Mouse (Mus musculus): ENCODE measurements at regions not wholly inside any gene's neighbourhood (a gene's known extent, or its start where the extent isn't known, plus 50 kb on each side); places are given as distances from the start of the nearest gene placed in this dataset.

GRCm38 (mm10) chr19:59742946-59743345 is 200.5 kb downstream of the Rab11fip2 start:
- no peaks in the 10 kb centered on the region for H3K4me1 ChIP-seq (ENCODE audit: control insufficient read depth, insufficient read depth, low read length)
- no peaks in the 10 kb centered on the region for H3K27me3 ChIP-seq (ENCODE audit: control insufficient read depth, insufficient read depth, low read length)
- no peaks in the 10 kb centered on the region for H3K36me3 ChIP-seq (ENCODE audit: control insufficient read depth, insufficient read depth, low read length)
- no peak overlapping the region for H3K27ac ChIP-seq (ENCODE audit: low read length)
- H3K4me2 ChIP-seq (ENCODE audit: low read depth, low read length): no peak overlapping the region
- ATAC-seq (ENCODE audit: insufficient read depth, low FRiP score): no peak
- 28% methylated on average over 3 of the region's 3 CpGs for WGBS
- H3K9me3 ChIP-seq (replicated peaks; ENCODE audit: control insufficient read depth, low read length): no peaks in the 10 kb centered on the region
- H3K9ac ChIP-seq (ENCODE audit: low read length): no peak overlapping the region
- no peak overlapping the region for H3K4me3 ChIP-seq (replicated peaks; ENCODE audit: low read length)

- Histone ChIP-seq H3K4me1 (ENCODE audit: control insufficient read depth, insufficient read depth, low read length) (no peaks in the 10 kb centered on the region), H3K9me3 (replicated peaks; ENCODE audit: control insufficient read depth, low read length) (no peaks in the 10 kb centered on the region), H3K9ac (ENCODE audit: low read length) (no peak overlapping the region), H3K36me3 (ENCODE audit: control insufficient read depth, insufficient read depth, low read length) (no peaks in the 10 kb centered on the region), H3K27ac (ENCODE audit: low read length) (no peak overlapping the region), H3K4me3 (replicated peaks; ENCODE audit: low read length) (no peak overlapping the region), H3K27me3 (ENCODE audit: control insufficient read depth, insufficient read depth, low read length) (no peaks in the 10 kb centered on the region), H3K4me2 (ENCODE audit: low read depth, low read length) (no peak overlapping the region)
- WGBS: 62% methylated on average over 3 of the region's 3 CpGs
- no peak for ATAC-seq (ENCODE audit: insufficient read depth, low FRiP score)
These were observed 182.2 kb downstream of the Rab11fip2 start for GRCm38 (mm10) chr19:59761218-59761617.

GRCm38 (mm10) chr19:59784401-59785046 is 158.9 kb downstream of the Rab11fip2 start:
- no peak for ATAC-seq (ENCODE audit: insufficient read depth, low FRiP score)
- Histone ChIP-seq H3K4me2 (ENCODE audit: low read depth, low read length) (no peak overlapping the region), H3K4me3 (replicated peaks; ENCODE audit: low read length) (no peak overlapping the region), H3K27ac (ENCODE audit: low read length) (no peak overlapping the region), H3K9me3 (replicated peaks; ENCODE audit: control insufficient read depth, low read length) (no peaks in the 10 kb centered on the region), H3K36me3 (ENCODE audit: control insufficient read depth, insufficient read depth, low read length) (no peaks in the 10 kb centered on the region), H3K27me3 (ENCODE audit: control insufficient read depth, insufficient read depth, low read length) (no peaks in the 10 kb centered on the region), H3K4me1 (ENCODE audit: control insufficient read depth, insufficient read depth, low read length) (no peaks in the 10 kb centered on the region), H3K9ac (ENCODE audit: low read length) (no peak overlapping the region)
- WGBS: 81% methylated on average over 9 of the region's 9 CpGs

GRCm38 (mm10) chr19:59831304-59831703 is 112.2 kb downstream of the Rab11fip2 start:
- H3K9me3 ChIP-seq (replicated peaks; ENCODE audit: control insufficient read depth, low read length): no peaks in the 10 kb centered on the region
- no peaks in the 10 kb centered on the region for H3K36me3 ChIP-seq (ENCODE audit: control insufficient read depth, insufficient read depth, low read length)
- H3K4me1 ChIP-seq (ENCODE audit: control insufficient read depth, insufficient read depth, low read length): no peaks in the 10 kb centered on the region
- ATAC-seq (ENCODE audit: insufficient read depth, low FRiP score): no peak
- H3K4me2 ChIP-seq (ENCODE audit: low read depth, low read length): no peak overlapping the region
- no peaks in the 10 kb centered on the region for H3K27me3 ChIP-seq (ENCODE audit: control insufficient read depth, insufficient read depth, low read length)
- H3K9ac ChIP-seq (ENCODE audit: low read length): no peak overlapping the region
- no peak overlapping the region for H3K27ac ChIP-seq (ENCODE audit: low read length)
- H3K4me3 ChIP-seq (replicated peaks; ENCODE audit: low read length): no peak overlapping the region
- WGBS: 68% methylated on average over 4 of the region's 4 CpGs

GRCm38 (mm10) chr19:59837138-59837537 is 106.3 kb downstream of the Rab11fip2 start:
- Histone ChIP-seq H3K4me2 (ENCODE audit: low read depth, low read length) (no peak overlapping the region), H3K4me3 (replicated peaks; ENCODE audit: low read length) (no peak overlapping the region), H3K36me3 (ENCODE audit: control insufficient read depth, insufficient read depth, low read length) (no peaks in the 10 kb centered on the region), H3K27me3 (ENCODE audit: control insufficient read depth, insufficient read depth, low read length) (no peaks in the 10 kb centered on the region), H3K9me3 (replicated peaks; ENCODE audit: control insufficient read depth, low read length) (no peaks in the 10 kb centered on the region), H3K4me1 (ENCODE audit: control insufficient read depth, insufficient read depth, low read length) (no peaks in the 10 kb centered on the region), H3K27ac (ENCODE audit: low read length) (no peak overlapping the region), H3K9ac (ENCODE audit: low read length) (no peak overlapping the region)
- WGBS: 79% methylated on average over 4 of the region's 4 CpGs
- no peak for ATAC-seq (ENCODE audit: insufficient read depth, low FRiP score)

- Histone ChIP-seq H3K4me1 (ENCODE audit: control insufficient read depth, insufficient read depth, low read length) (no peaks in the 10 kb centered on the region), H3K4me3 (replicated peaks; ENCODE audit: low read length) (no peak overlapping the region), H3K4me2 (ENCODE audit: low read depth, low read length) (no peak overlapping the region), H3K36me3 (ENCODE audit: control insufficient read depth, insufficient read depth, low read length) (no peaks in the 10 kb centered on the region), H3K27ac (ENCODE audit: low read length) (no peak overlapping the region), H3K9me3 (replicated peaks; ENCODE audit: control insufficient read depth, low read length) (no peaks in the 10 kb centered on the region), H3K9ac (ENCODE audit: low read length) (no peak overlapping the region), H3K27me3 (ENCODE audit: control insufficient read depth, insufficient read depth, low read length) (no peaks in the 10 kb centered on the region)
- no peak for ATAC-seq (ENCODE audit: insufficient read depth, low FRiP score)
- WGBS: 40% methylated on average over 6 of the region's 6 CpGs
These were observed 105.8 kb downstream of the Rab11fip2 start for GRCm38 (mm10) chr19:59837628-59838027.

GRCm38 (mm10) chr19:59844270-59844669 is 99.2 kb downstream of the Rab11fip2 start:
- no peak overlapping the region for H3K9ac ChIP-seq (ENCODE audit: low read length)
- WGBS: 60% methylated on average over 3 of the region's 3 CpGs
- ATAC-seq (ENCODE audit: insufficient read depth, low FRiP score): peak; percentile 82

GRCm38 (mm10) chr19:59846807-59847206 is 96.6 kb downstream of the Rab11fip2 start:
- Histone ChIP-seq H3K4me2 (ENCODE audit: low read depth, low read length) (no peak overlapping the region), H3K4me1 (ENCODE audit: control insufficient read depth, insufficient read depth, low read length) (no peaks in the 10 kb centered on the region), H3K27ac (ENCODE audit: low read length) (no peak overlapping the region), H3K4me3 (replicated peaks; ENCODE audit: low read length) (no peak overlapping the region), H3K9me3 (replicated peaks; ENCODE audit: control insufficient read depth, low read length) (no peaks in the 10 kb centered on the region), H3K27me3 (ENCODE audit: control insufficient read depth, insufficient read depth, low read length) (no peaks in the 10 kb centered on the region), H3K9ac (ENCODE audit: low read length) (no peak overlapping the region), H3K36me3 (ENCODE audit: control insufficient read depth, insufficient read depth, low read length) (no peaks in the 10 kb centered on the region)
- ATAC-seq (ENCODE audit: insufficient read depth, low FRiP score): no peak
- WGBS: 76% methylated on average over 1 of the region's 1 CpGs

More at GRCm38 (mm10) chr19:59844270-59844669, 99.2 kb downstream of the Rab11fip2 start:
- Histone ChIP-seq H3K36me3 (ENCODE audit: control insufficient read depth, insufficient read depth, low read length) (no peaks in the 10 kb centered on the region), H3K9me3 (replicated peaks; ENCODE audit: control insufficient read depth, low read length) (no peaks in the 10 kb centered on the region), H3K4me1 (ENCODE audit: control insufficient read depth, insufficient read depth, low read length) (no peaks in the 10 kb centered on the region), H3K4me3 (replicated peaks; ENCODE audit: low read length) (no peak overlapping the region), H3K4me2 (ENCODE audit: low read depth, low read length) (no peak overlapping the region), H3K27ac (ENCODE audit: low read length) (no peak overlapping the region), H3K27me3 (ENCODE audit: control insufficient read depth, insufficient read depth, low read length) (no peaks in the 10 kb centered on the region)

- Histone ChIP-seq H3K4me1 (ENCODE audit: control insufficient read depth, insufficient read depth, low read length) (no peaks in the 10 kb centered on the region), H3K36me3 (ENCODE audit: control insufficient read depth, insufficient read depth, low read length) (no peaks in the 10 kb centered on the region), H3K4me2 (ENCODE audit: low read depth, low read length) (no peak overlapping the region), H3K27me3 (ENCODE audit: control insufficient read depth, insufficient read depth, low read length) (no peaks in the 10 kb centered on the region), H3K9me3 (replicated peaks; ENCODE audit: control insufficient read depth, low read length) (no peaks in the 10 kb centered on the region), H3K4me3 (replicated peaks; ENCODE audit: low read length) (no peak overlapping the region), H3K27ac (ENCODE audit: low read length) (no peak overlapping the region), H3K9ac (ENCODE audit: low read length) (no peak overlapping the region)
- no peak for ATAC-seq (ENCODE audit: insufficient read depth, low FRiP score)
- WGBS: 52% methylated on average over 5 of the region's 5 CpGs
These were observed 92.8 kb downstream of the Rab11fip2 start for GRCm38 (mm10) chr19:59850696-59851095.
